Mouse (Mus musculus): ENCODE data around the gene Olfr549.

DNA sequence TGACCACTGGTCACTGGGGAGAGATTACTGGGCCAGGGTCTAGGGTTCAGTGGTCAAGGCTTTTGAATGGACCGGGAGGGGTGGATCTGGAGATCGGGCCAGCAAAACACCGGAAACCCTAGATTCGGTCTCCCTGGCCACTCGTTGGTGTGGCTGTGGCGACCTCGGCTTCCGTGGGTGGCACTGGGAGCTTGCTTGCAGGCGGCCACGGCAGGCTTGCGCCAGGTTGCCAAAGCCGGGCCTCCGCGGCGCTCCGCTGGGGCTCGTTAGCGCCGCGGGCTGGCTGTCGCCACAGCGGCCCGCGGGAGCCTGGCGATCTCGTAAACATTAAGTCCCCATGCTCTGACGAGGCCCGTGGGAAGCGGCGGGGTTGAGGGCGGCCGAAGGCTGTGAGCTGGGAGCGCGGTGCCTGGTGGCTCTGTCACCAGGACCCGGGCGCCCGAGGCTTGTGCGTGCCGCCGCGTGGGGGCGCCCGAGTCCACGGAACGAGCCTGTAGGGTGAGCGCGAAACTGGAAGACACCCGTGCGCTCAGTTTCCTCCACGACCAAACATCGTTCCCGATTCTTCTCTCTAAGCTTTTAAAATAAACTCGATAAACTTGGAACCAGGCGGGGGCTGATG, 36.7 kb upstream of the Olfr549 start:
- TF ChIP-seq POLR2A (IDR thresholded peaks at IDR 0.05; ENCODE audit: insufficient read length, low read depth) = no peak
- TF ChIP-seq TCF12 (IDR thresholded peaks at IDR 0.05; ENCODE audit: insufficient read depth, poor library complexity, severe bottlenecking) = no peak
- TF ChIP-seq USF1 (IDR thresholded peaks at IDR 0.05; ENCODE audit: low read depth) = no peak
- no peak for TF ChIP-seq TCF3 (IDR thresholded peaks at IDR 0.05; ENCODE audit: insufficient read length, low read depth)
- no peak for TF ChIP-seq MAX (IDR thresholded peaks at IDR 0.05; ENCODE audit: low read depth)
- no peak for TF ChIP-seq E2F4 (IDR thresholded peaks at IDR 0.05; ENCODE audit: insufficient read depth)
- TF ChIP-seq MYOG (IDR thresholded peaks at IDR 0.05; ENCODE audit: control insufficient read depth in 1 of 3, insufficient read depth in 1 of 3, insufficient read length in 2 of 3, low read depth in 2 of 3) = no peak
- TF ChIP-seq POLR2AphosphoS2 (IDR thresholded peaks at IDR 0.05; ENCODE audit: insufficient read length, low read depth) = no peak
- no peak for TF ChIP-seq MYOD1 (IDR thresholded peaks at IDR 0.05; ENCODE audit: control insufficient read depth in 1 of 3, insufficient read length in 2 of 3, low read depth in 2 of 3)
- no peak for TF ChIP-seq REST (IDR thresholded peaks at IDR 0.05; ENCODE audit: insufficient read depth, insufficient read length)
- TF ChIP-seq CEBPB (IDR thresholded peaks at IDR 0.05; ENCODE audit: insufficient read depth, poor library complexity, severe bottlenecking) = no peak
- no peak for TF ChIP-seq SRF (IDR thresholded peaks at IDR 0.05; ENCODE audit: control insufficient read depth, insufficient read length, low read depth)
